9 mouse cellular contexts compared by ENCODE assay signal in genomic region chr9:48586332-48586731, GRCm38 (mm10). TPM values are rescaled to one million over a fixed set of nuclear protein-coding genes. Genes with fewer than 3 reads are reported as not detected.
A peak's percentile ranks its signal among the peaks of the same experiment; 100 is the strongest.
DNase-seq lines count a peak whose midpoint lies in the region; ATAC-seq lines count a peak whose summit lies in the region.
"Had no signal": no experiment of that assay in that cellular context is flagged by ENCODE, and none has a peak within 500 bp of the region (broad histone marks: within the 10 kb centered on the region; RNA-seq: fewer than 3 reads in every experiment).

No protein-coding gene starts in this region.

- H3K9ac ChIP-seq in liver, embryonic 11.5 days (ENCODE audit: low read depth, low read length), result no peak overlapping the region
- H3K9ac ChIP-seq in liver, embryonic 13.5 days, result no peak overlapping the region
- H3K9ac ChIP-seq: stomach, embryonic 15.5 days had no signal

- no peak overlapping the region for H3K4me3 ChIP-seq in liver, embryonic 11.5 days (ENCODE audit: low read depth, low read length)
- no peak overlapping the region for H3K4me3 ChIP-seq in liver, embryonic 13.5 days (replicated peaks)
- H3K4me3 ChIP-seq: stomach, embryonic 15.5 days had no signal

- peak; percentile 64 for DNase-seq in liver
- no peak for DNase-seq in liver, embryonic 11.5 days (ENCODE audit: low spot score)
- peak; percentile 91 for DNase-seq in embryo, embryonic 10.5 days (ENCODE audit: low spot score)
- peak; percentile 6 to 54 for DNase-seq in kidney, adult 8-10 months
- peak; percentile 1 for DNase-seq in liver, embryonic 13.5 days
- peak; percentile 59 for DNase-seq in retina, postnatal 7 days (ENCODE audit: low read depth, low spot score)
- no peak for DNase-seq in urinary bladder, adult 18-20 months (ENCODE audit: low spot score in 2 of 2)

- no peaks in the 10 kb centered on the region for H3K36me3 ChIP-seq in liver, embryonic 11.5 days (ENCODE audit: control insufficient read depth, insufficient read depth, low read length)
- no peaks in the 10 kb centered on the region for H3K36me3 ChIP-seq in liver, embryonic 13.5 days
- H3K36me3 ChIP-seq: stomach, embryonic 15.5 days had no signal

- H3K9me3 ChIP-seq in liver, embryonic 11.5 days (ENCODE audit: control insufficient read depth, low read length), result no peaks in the 10 kb centered on the region
- H3K9me3 ChIP-seq in liver, embryonic 13.5 days (replicated peaks), result no peaks in the 10 kb centered on the region
- H3K9me3 ChIP-seq: stomach, embryonic 15.5 days had no signal

- no peak overlapping the region for H3K27ac ChIP-seq in liver, embryonic 11.5 days (ENCODE audit: low read depth, low read length)
- H3K27ac ChIP-seq in liver, embryonic 13.5 days, result no peak overlapping the region
- H3K27ac ChIP-seq: stomach, embryonic 15.5 days had no signal

- H3K27me3 ChIP-seq in liver, embryonic 11.5 days (replicated peaks; ENCODE audit: control insufficient read depth, insufficient read depth, low read length), result no peaks in the 10 kb centered on the region; the same call in 1 of the 2 replicates
- no peaks in the 10 kb centered on the region for H3K27me3 ChIP-seq in liver, embryonic 13.5 days
- H3K27me3 ChIP-seq: stomach, embryonic 15.5 days had no signal

- 3% methylated on average over 4 of the region's 4 CpGs for WGBS in liver, embryonic 11.5 days
- 6% methylated on average over 4 of the region's 4 CpGs for WGBS in liver, embryonic 13.5 days (ENCODE audit: insufficient replicate concordance)

- no peak for ATAC-seq in liver, embryonic 11.5 days (replicated peaks; ENCODE audit: low FRiP score)
- ATAC-seq in activated CD4-positive, CD25-positive, alpha-beta regulatory T cell, adult 4 months, result peak; percentile 52
- ATAC-seq in liver, embryonic 13.5 days (ENCODE audit: low read depth), result no peak

- no peak overlapping the region for H3K4me2 ChIP-seq in liver, embryonic 11.5 days
- no peak overlapping the region for H3K4me2 ChIP-seq in liver, embryonic 13.5 days
- H3K4me2 ChIP-seq: stomach, embryonic 15.5 days had no signal

- H3K4me1 ChIP-seq in liver, embryonic 11.5 days (replicated peaks; ENCODE audit: control insufficient read depth, insufficient read depth, low read length), result no peaks in the 10 kb centered on the region
- no peaks in the 10 kb centered on the region for H3K4me1 ChIP-seq in liver, embryonic 13.5 days (replicated peaks)
- H3K4me1 ChIP-seq: stomach, embryonic 15.5 days had no signal

RNA-seq across cellular contexts. Expression of gene Nnmt, which starts 18.6 kb away (rescaled TPM):
- 1.3 and 1.8 TPM in 2 replicates for polyA plus RNA-seq in liver, embryonic 11.5 days (2014; fragmentation: Nextera tagmentation; extraction: Ambion mirVana)
- polyA plus RNA-seq in activated CD4-positive, CD25-positive, alpha-beta regulatory T cell, adult 4 months (2017; shearing (Covaris generic)), result not detected
- polyA plus RNA-seq in liver, embryonic 13.5 days (2015; fragmentation: Nextera tagmentation; extraction: Ambion mirVana), result 0.35 and 0.58 TPM in 2 replicates

Comparison
In these comparisons a context has a peak if more than half of its experiments do, and no peak if none do; other contexts are left out.
1. DNase-seq: peak in liver (single experiment), embryo, embryonic 10.5 days (single experiment), kidney, adult 8-10 months (2 of 2), liver, embryonic 13.5 days (single experiment) and retina, postnatal 7 days (single experiment); none in liver, embryonic 11.5 days (single experiment) and urinary bladder, adult 18-20 months (0 of 2).